Mouse (Mus musculus): ENCODE results near the gene Prm3. TPM values are rescaled to one million over a fixed set of nuclear protein-coding genes. Genes with fewer than 3 reads are reported as not detected.
"Not testable (repeated sequence)": the region's sequence is repeated elsewhere in the genome, so short reads cannot be mapped to it uniquely, and the experiment has no call there.

Gene Prm3
- polyA plus RNA-seq, 1 experiment from 2014 or later = not detected

DNA sequence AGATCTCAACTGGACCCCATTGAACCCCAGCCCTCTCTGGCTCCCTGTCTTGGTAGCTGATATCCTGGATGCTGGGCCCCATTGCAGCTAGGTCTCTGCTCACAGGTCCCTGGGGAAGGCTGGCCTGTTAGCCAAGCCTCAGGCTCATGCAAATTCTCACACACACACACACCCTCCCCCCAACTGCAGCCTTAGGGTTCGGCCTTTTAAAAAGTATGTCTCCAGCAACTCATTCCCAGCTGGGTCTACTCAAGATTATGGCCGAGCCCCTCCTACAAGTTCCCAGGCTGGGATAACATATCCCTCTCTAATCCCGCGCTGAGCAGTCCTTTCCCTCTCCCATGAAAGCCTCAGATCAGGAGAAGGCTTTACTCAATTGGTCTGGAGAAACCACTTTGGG, 30.7 kb upstream of the Prm3 start:
- Histone ChIP-seq H3K36me3 (no peaks in the 10 kb centered on the region), H3K4me1 (replicated peaks) (no peaks in the 10 kb centered on the region), H3K4me3 (no peak overlapping the region), H3K27ac (no peak overlapping the region), H3K27me3 (ENCODE audit: insufficient read depth, poor library complexity, severe bottlenecking) (no peaks in the 10 kb centered on the region), H3K9me3 (no peaks in the 10 kb centered on the region)
- DNase-seq (ENCODE audit: low spot score) = no peak
- WGBS = 77% methylated on average over 4 of the region's 4 CpGs

DNA sequence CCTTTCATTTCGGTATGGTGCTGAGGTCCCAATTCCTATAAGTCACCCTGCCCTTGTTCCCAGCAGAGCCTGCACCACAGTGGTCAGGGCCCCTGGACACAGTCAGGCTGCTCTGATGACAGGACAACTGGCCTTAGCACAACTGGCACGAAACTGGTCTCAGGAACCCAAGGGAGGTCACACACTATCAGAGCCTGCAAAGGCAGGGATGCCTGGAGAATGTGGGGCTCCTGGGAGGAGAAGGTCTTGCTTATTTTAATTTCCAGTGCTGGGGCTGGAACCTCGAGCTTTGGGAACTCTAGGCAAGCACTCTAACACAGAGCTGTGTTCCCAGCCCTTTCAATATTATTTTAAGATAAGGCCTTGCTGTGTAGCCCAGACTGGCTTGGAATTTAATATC, 29.3 kb upstream of the Prm3 start:
- Histone ChIP-seq H3K4me3 (no peak overlapping the region), H3K27ac (no peak overlapping the region), H3K9me3 (no peaks in the 10 kb centered on the region), H3K36me3 (no peaks in the 10 kb centered on the region), H3K4me1 (replicated peaks) (no peaks in the 10 kb centered on the region), H3K27me3 (ENCODE audit: insufficient read depth, poor library complexity, severe bottlenecking) (no peaks in the 10 kb centered on the region)
- WGBS = 79% methylated on average over 3 of the region's 3 CpGs
- DNase-seq (ENCODE audit: low spot score) = no peak

DNA sequence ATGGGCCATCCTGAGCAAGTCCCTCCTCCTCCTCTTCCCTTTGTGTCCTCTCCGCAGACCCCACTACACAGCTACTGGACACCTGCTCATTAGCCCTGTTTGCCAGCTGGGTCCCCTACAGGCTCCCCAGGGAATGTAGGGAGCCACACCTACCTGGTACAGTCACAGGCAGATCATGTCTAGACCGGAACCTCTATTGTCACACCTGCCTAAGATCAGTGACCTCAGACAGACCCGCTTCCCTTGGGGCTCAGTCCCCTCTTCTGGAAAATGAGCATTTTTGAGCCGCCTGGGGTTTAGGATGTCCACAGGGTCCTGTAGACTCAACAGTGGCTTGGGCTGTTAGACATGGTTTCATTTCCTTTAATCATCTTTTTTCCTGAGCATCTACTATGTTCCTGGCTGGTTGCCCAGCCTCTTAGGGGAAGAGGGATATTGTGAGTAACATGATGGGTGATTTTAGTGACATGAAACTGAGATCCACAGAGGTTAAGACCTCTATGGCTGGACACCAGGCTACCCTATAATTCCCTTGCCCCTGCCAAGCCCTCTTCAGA, 27.9 kb upstream of the Prm3 start:
- Histone ChIP-seq H3K36me3 (no peaks in the 10 kb centered on the region), H3K27ac (no peak overlapping the region), H3K4me3 (no peak overlapping the region), H3K4me1 (replicated peaks) (no peaks in the 10 kb centered on the region), H3K9me3 (no peaks in the 10 kb centered on the region), H3K27me3 (ENCODE audit: insufficient read depth, poor library complexity, severe bottlenecking) (no peaks in the 10 kb centered on the region)
- 81% methylated on average over 4 of the region's 4 CpGs for WGBS
- no peak for DNase-seq (ENCODE audit: low spot score)

DNA sequence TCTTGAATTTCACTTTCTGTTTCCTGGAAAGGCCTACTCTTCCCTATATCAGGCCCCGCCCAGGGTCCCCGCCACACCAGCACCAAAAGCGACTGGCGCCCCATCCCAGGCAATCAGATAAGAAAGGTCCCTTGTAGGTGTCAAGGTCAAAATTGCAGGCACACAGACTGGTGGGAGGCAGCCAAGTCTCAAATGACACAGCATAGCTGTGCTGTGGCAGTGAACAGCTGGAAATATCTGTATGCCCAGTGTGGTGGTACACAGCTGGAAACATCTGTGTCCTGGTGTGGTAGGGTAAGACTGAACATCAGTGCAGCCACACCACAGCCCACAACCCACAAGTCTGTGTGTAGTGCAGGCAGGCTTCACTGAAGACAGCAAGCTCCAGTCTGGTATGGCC, 24.1 kb upstream of the Prm3 start:
- Histone ChIP-seq H3K36me3 (no peaks in the 10 kb centered on the region), H3K27ac (no peak overlapping the region), H3K4me1 (replicated peaks) (no peaks in the 10 kb centered on the region), H3K9me3 (no peaks in the 10 kb centered on the region), H3K27me3 (ENCODE audit: insufficient read depth, poor library complexity, severe bottlenecking) (no peaks in the 10 kb centered on the region), H3K4me3 (no peak overlapping the region)
- 88% methylated on average over 4 of the region's 4 CpGs for WGBS
- no peak for DNase-seq (ENCODE audit: low spot score)

DNA sequence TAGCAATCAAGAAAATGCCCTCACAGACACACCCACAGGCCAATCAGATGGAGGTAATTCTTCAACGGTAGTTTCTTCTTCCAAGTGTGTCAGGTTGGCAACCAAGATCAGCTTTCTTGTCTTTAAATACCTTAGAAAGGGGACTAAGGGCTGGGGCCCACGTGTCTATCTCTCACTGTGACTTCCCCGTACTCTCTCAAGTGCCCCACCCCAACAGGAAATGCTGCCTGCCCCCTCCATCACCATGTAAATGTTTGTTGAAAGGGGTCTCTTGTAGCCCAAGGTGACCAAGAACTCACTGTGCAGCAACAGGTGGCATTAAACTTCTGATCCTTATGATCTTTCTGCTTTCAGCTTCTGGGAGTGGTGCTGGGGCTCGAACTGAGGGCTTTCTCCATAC, 23.0 kb upstream of the Prm3 start:
- Histone ChIP-seq H3K9me3 (no peaks in the 10 kb centered on the region), H3K36me3 (no peaks in the 10 kb centered on the region), H3K27me3 (ENCODE audit: insufficient read depth, poor library complexity, severe bottlenecking) (no peaks in the 10 kb centered on the region), H3K4me1 (replicated peaks) (no peaks in the 10 kb centered on the region), H3K4me3 (no peak overlapping the region), H3K27ac (no peak overlapping the region)
- WGBS = 81% methylated on average over 4 of the region's 4 CpGs
- no peak for DNase-seq (ENCODE audit: low spot score)

DNA sequence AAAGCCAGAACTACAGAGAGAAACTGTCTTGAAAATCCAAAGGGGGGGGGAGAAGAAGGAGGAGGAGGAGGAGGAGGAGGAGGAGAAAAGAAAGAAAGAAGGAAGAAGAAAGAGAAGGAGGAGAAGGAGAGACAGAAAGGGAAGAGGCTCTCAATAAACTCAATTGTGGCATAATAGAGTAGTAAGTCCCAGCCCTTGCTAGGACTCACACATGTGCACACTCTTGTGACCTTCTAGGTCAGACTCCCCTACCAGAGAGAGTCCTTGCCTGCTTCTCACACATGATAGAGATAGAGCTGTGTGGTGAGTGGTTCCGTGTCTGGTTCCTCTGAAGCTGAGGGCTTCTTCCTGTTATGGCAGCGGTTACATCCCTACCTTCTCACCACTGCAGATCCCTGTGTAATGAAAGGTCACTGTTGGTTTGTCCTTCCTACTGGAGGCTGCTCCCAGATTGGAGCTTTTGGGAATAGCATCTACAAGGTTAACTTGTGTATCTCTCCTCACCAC, 22.2 kb upstream of the Prm3 start, which contains the start of gene Gm11172:
Gene Gm11172, plus strand, starts transcription at position 51 of the 507 bp plus-strand sequence.
- Histone ChIP-seq H3K27ac (no peak within 1 kb of the TSS), H3K27me3 (ENCODE audit: insufficient read depth, poor library complexity, severe bottlenecking) (no peaks in the 10 kb centered on the region), H3K9me3 (no peaks in the 10 kb centered on the region), H3K36me3 (no peaks in the 10 kb centered on the region), H3K4me3 (no peak within 1 kb of the TSS), H3K4me1 (replicated peaks) (no peaks in the 10 kb centered on the region)
- no peak for DNase-seq (ENCODE audit: low spot score)
- 92% methylated on average over 2 of the region's 2 CpGs for WGBS

DNA sequence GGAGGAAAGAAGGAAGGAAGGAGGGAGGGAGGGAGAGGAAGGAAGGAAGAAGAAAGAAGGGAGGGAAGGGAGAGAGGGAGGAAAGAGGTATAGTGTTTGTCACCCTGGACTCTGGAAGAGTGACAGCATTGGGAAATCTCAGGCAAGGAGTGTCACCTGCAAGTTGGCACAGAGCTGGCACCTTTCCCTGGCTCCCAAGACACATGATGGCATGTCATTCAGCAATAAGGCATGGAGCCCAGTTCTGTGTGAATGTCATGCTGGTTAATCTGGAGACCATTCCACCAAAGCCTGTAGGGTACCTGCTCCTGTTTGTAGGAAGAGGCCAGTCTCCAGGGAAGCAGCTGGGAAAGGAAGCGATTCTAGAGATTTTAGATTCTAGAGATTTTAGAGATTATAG, 19.7 kb upstream of the Prm3 start:
- DNase-seq (ENCODE audit: low spot score) = no peak
- H3K4me3 ChIP-seq = no peak overlapping the region
- H3K36me3 ChIP-seq = no peaks in the 10 kb centered on the region
- no peaks in the 10 kb centered on the region for H3K9me3 ChIP-seq
- H3K27me3 ChIP-seq (ENCODE audit: insufficient read depth, poor library complexity, severe bottlenecking) = no peaks in the 10 kb centered on the region
- no peak overlapping the region for H3K27ac ChIP-seq
- peaks cover 5% of the 10 kb centered on the region; the same call in 1 of the 2 replicates for H3K4me1 ChIP-seq (replicated peaks)
- 95% methylated on average over 1 of the region's 1 CpGs for WGBS

DNA sequence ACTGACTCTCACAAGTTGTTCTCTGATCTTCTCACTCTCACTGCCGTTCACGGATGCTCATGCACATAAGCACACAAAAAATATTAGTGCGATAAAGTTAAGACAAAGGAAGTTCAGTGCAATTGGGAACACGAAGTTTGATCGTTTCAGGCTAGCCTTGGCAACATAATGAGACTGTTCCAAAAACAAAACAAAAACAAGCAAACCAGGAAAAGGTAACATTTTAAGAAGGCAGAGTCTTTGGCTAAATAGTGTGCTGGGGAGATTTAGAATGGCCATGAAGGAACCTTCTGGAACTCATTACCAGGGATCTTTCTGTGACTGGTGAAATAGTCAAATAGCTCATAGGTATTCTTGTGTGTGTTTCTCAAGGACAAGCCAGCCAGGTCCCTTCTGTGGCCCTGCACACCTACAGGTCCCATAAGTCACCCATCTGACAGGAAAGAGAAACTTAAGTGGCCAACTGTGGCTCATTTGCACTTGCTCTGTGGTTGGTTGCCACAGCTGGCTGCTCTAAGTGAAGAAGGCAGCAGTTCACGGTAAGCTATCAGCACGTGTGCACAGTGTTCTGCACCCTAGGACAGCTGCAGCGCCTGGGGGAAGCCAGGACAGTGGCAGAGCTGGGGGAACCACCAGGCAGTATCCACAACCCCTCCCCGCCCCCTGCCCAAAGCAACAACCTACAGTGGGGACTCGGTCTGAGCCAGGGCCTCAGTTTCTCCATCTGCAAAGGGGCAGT, 15.2 kb upstream of the Prm3 start, which contains the start of gene Prm1:
Gene Prm1, minus strand, starts transcription at position 51 of the 739 bp plus-strand sequence.
- no peaks in the 10 kb centered on the region for H3K27me3 ChIP-seq (ENCODE audit: insufficient read depth, poor library complexity, severe bottlenecking)
- peaks cover 5% of the 10 kb centered on the region; the same call in 1 of the 2 replicates for H3K4me1 ChIP-seq (replicated peaks)
- no peak within 1 kb of the TSS for H3K4me3 ChIP-seq
- WGBS = 75% methylated on average over 10 of the region's 10 CpGs
- no peaks in the 10 kb centered on the region for H3K9me3 ChIP-seq
- H3K27ac ChIP-seq = no peak within 1 kb of the TSS
- no peak for DNase-seq (ENCODE audit: low spot score)
- no peaks in the 10 kb centered on the region for H3K36me3 ChIP-seq

DNA sequence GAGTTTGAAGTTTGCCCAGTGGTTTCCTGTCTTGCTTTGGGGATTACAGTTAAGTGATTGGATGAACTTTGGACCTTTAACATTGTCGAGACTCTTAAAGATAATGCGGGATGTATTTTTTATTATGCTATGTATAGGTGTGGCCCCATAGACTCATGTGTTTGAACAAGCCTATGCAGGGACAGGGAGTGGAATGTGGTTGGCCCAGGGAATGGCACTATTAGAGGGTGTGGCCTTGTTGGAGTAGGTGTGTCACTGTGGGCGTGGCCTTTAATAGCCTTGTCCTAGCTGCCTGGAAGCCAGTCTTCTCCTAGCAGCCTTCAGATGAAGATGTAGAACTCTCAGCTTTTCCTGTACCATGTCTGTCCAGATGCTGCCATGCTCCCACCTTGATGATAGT, 11.7 kb upstream of the Prm3 start:
- H3K4me3 ChIP-seq; H3K9me3 ChIP-seq; DNase-seq (ENCODE audit: low spot score); H3K27ac ChIP-seq; H3K36me3 ChIP-seq; H3K4me1 ChIP-seq (replicated peaks); H3K27me3 ChIP-seq (ENCODE audit: insufficient read depth, poor library complexity, severe bottlenecking): not testable (repeated sequence)
- WGBS = 91% methylated on average over 3 of the region's 3 CpGs

DNA sequence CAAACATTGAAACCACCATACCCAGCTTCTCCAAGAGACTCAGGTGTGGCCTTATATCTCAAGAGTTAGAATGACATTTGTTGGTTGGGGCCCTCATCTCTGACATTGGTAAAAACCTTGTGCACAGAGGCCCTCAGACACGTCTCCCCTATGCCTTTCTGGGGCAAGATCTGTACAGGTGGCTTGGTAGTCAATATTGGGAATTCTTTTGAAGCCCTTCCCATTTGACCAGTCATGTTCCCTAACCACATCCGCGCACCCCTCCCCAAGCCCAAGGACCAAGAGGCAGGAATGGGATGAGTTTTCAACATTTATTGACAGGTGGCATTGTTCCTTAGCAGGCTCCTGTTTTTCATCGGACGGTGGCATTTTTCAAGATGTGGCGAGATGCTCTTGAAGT, 5.3 kb upstream of the Prm3 start, which contains the start of gene Prm2:
Gene Prm2, minus strand, starts transcription at position 101 of the 400 bp plus-strand sequence.
- DNase-seq (ENCODE audit: low spot score) = no peak
- H3K4me3 ChIP-seq = no peak within 1 kb of the TSS
- H3K4me1 ChIP-seq (replicated peaks) = no peaks in the 10 kb centered on the region
- H3K9me3 ChIP-seq = no peaks in the 10 kb centered on the region
- H3K27ac ChIP-seq = no peak within 1 kb of the TSS
- peaks cover 31% of the 10 kb centered on the region for H3K27me3 ChIP-seq (ENCODE audit: insufficient read depth, poor library complexity, severe bottlenecking)
- 83% methylated on average over 6 of the region's 6 CpGs for WGBS
- H3K36me3 ChIP-seq = no peaks in the 10 kb centered on the region

DNA sequence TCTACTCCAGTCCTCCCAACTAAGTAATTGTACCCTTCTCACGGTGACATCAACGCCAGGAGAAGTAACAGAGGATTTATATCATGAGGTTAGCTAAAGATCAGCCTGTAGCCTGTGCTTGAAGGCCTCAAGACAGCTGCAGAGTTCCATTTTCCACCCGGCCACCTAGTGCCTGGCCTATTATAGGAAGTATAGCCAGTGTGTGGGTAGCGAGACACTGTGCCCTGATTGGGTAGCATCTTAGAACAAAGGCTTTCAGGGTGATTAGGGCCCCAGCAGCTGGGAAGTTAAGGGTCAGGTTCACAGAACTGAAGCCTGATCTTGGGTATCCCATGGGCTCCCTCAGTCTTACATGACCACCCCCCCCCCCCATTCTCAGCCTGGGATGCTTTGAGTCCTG, 1.8 kb downstream of the Prm3 start:
- no peaks in the 10 kb centered on the region for H3K36me3 ChIP-seq
- H3K27ac ChIP-seq = no peak overlapping the region
- WGBS = 58% methylated on average over 4 of the region's 4 CpGs
- no peaks in the 10 kb centered on the region for H3K9me3 ChIP-seq
- peaks cover 14% of the 10 kb centered on the region for H3K27me3 ChIP-seq (ENCODE audit: insufficient read depth, poor library complexity, severe bottlenecking)
- peaks cover 38% of the 10 kb centered on the region for H3K4me1 ChIP-seq (replicated peaks)
- no peak overlapping the region for H3K4me3 ChIP-seq
- no peak for DNase-seq (ENCODE audit: low spot score)

DNA sequence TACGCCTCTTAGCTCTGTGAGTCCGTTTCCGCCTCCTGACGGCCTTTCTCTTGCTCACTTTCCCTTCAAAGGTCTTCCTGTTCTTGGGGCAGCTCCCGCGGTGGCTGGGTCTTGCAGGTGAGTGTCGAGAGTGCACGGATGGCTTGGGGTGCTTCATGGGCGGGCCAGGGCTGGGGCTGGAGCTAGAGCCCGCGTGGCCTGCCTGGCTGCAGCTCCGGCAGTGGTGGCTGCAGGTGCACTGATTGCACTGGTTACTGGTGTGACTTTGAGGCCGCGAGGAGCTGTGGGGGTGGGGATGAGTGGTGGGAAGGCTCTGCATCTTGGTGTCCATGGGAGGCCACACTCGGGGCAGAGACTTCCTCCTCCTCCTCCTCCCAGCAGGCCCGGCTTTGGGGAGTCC, 2.4 kb downstream of the Prm3 start, which contains the start of gene Tnp2:
Gene Tnp2, minus strand, starts transcription at position 390 of the 400 bp plus-strand sequence.
- DNase-seq (ENCODE audit: low spot score) = no peak
- WGBS = 52% methylated on average over 16 of the region's 16 CpGs
- Histone ChIP-seq H3K27ac (no peak within 1 kb of the TSS), H3K4me3 (0 out of 2 replicates have a peak within 1 kb of the TSS, but pooled peaks have one; percentile 11), H3K27me3 (ENCODE audit: insufficient read depth, poor library complexity, severe bottlenecking) (peaks cover 20% of the 10 kb centered on the region), H3K9me3 (no peaks in the 10 kb centered on the region), H3K4me1 (replicated peaks) (peaks cover 40% of the 10 kb centered on the region), H3K36me3 (no peaks in the 10 kb centered on the region)

DNA sequence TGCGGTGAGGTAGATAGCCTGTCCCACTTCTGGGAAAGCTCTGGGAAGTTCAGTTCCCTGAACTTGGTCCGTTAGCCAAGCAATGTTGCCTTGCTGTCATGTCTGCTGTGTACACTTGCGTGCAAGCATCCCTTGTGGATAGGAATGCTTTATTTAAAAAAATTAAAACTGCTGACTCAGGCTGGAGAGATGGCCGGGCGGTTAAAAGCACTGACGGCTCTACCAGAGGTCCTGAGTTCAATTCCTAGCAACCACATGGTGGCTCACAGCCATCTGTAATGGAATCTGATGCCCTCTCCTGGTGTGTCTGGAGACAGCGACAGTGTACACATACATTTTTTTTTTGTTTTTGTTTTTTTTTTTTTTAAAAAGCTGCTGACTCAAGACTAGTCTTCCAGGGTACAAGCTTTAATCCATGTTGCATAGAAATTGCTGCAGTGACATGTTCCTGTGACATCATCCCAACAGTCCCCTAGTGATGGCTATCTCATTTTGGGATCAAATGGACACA, 3.1 kb downstream of the Prm3 start:
- no peak overlapping the region for H3K27ac ChIP-seq
- 81% methylated on average over 7 of the region's 7 CpGs for WGBS
- H3K4me1 ChIP-seq (replicated peaks) = peaks cover 46% of the 10 kb centered on the region
- no peak overlapping the region for H3K4me3 ChIP-seq
- peaks cover 26% of the 10 kb centered on the region for H3K27me3 ChIP-seq (ENCODE audit: insufficient read depth, poor library complexity, severe bottlenecking)
- H3K9me3 ChIP-seq = no peaks in the 10 kb centered on the region
- no peaks in the 10 kb centered on the region for H3K36me3 ChIP-seq
- DNase-seq (ENCODE audit: low spot score) = no peak

Data from hindbrain, embryonic 10.5 days (tissue).